Mouse (Mus musculus): ENCODE data around the gene Mtmr2.

Gene Mtmr2

GRCm38 (mm10) chr9:13847591-13847990 is 99.4 kb downstream of the Mtmr2 start:
- H3K9me3 ChIP-seq (ENCODE audit: low read length), result no peaks in the 10 kb centered on the region
- no peak overlapping the region for H3K4me3 ChIP-seq (replicated peaks; ENCODE audit: low read length)
- H3K4me1 ChIP-seq (replicated peaks; ENCODE audit: low read depth, low read length), result 0 out of 2 replicates have a peak, but pooled peaks cover 4% of the 10 kb centered on the region
- H3K36me3 ChIP-seq (ENCODE audit: insufficient read depth, low read length), result peaks cover 38% of the 10 kb centered on the region
- TF ChIP-seq NANOG (IDR thresholded peaks at IDR 0.05; ENCODE audit: borderline replicate concordance, low read length) (no peak), POU5F1 (IDR thresholded peaks at IDR 0.05; ENCODE audit: borderline replicate concordance, low read length) (no peak), CTCF (conservative IDR thresholded peaks at IDR 0.05; ENCODE audit: low read length) (no peak)
- H3K27me3 ChIP-seq (ENCODE audit: insufficient read depth, low read length), result no peaks in the 10 kb centered on the region

GRCm38 (mm10) chr9:13848481-13849480 is 100.6 kb downstream of the Mtmr2 start:
- peaks cover 28% of the 10 kb centered on the region for H3K36me3 ChIP-seq (ENCODE audit: insufficient read depth, low read length)
- TF ChIP-seq POU5F1 (IDR thresholded peaks at IDR 0.05; ENCODE audit: borderline replicate concordance, low read length) (no peak), NANOG (IDR thresholded peaks at IDR 0.05; ENCODE audit: borderline replicate concordance, low read length) (no peak), CTCF (conservative IDR thresholded peaks at IDR 0.05; ENCODE audit: low read length) (peak; percentile 66)
- H3K4me3 ChIP-seq (replicated peaks; ENCODE audit: low read length), result no peak overlapping the region
- 0 out of 2 replicates have a peak, but pooled peaks cover 4% of the 10 kb centered on the region for H3K4me1 ChIP-seq (replicated peaks; ENCODE audit: low read depth, low read length)
- no peaks in the 10 kb centered on the region for H3K9me3 ChIP-seq (ENCODE audit: low read length)
- no peaks in the 10 kb centered on the region for H3K27me3 ChIP-seq (ENCODE audit: insufficient read depth, low read length)

- H3K4me1 ChIP-seq (replicated peaks; ENCODE audit: low read depth, low read length), result no peaks in the 10 kb centered on the region
- H3K36me3 ChIP-seq (ENCODE audit: insufficient read depth, low read length), result peaks cover 3% of the 10 kb centered on the region; the same call in 1 of the 2 replicates
- no peaks in the 10 kb centered on the region for H3K9me3 ChIP-seq (ENCODE audit: low read length)
- TF ChIP-seq CTCF (conservative IDR thresholded peaks at IDR 0.05; ENCODE audit: low read length), result no peak
- no peak for TF ChIP-seq POU5F1 (IDR thresholded peaks at IDR 0.05; ENCODE audit: borderline replicate concordance, low read length)
- no peak for TF ChIP-seq NANOG (IDR thresholded peaks at IDR 0.05; ENCODE audit: borderline replicate concordance, low read length)
- H3K4me3 ChIP-seq (replicated peaks; ENCODE audit: low read length), result no peak overlapping the region
- no peaks in the 10 kb centered on the region for H3K27me3 ChIP-seq (ENCODE audit: insufficient read depth, low read length)
Observed at GRCm38 (mm10) chr9:13853876-13854275, 105.7 kb downstream of the Mtmr2 start.

Measured in E14TG2a.4 (cell line).